Mouse (Mus musculus) CD8-positive naive resting alpha-beta T cell, adult 57 days (primary cell): ENCODE results near the gene Pcyt2. TPM values are rescaled to one million over a fixed set of nuclear protein-coding genes. Genes with fewer than 3 reads are reported as not detected.

Experiments used
- total RNA-seq: library from RNA; stranded (reverse); gene quantifications from one replicate; pipeline ENCODE4 v1.2.4, GENCODE M21; 2023

The Pcyt2 gene
- 121 TPM for total RNA-seq

DNA sequence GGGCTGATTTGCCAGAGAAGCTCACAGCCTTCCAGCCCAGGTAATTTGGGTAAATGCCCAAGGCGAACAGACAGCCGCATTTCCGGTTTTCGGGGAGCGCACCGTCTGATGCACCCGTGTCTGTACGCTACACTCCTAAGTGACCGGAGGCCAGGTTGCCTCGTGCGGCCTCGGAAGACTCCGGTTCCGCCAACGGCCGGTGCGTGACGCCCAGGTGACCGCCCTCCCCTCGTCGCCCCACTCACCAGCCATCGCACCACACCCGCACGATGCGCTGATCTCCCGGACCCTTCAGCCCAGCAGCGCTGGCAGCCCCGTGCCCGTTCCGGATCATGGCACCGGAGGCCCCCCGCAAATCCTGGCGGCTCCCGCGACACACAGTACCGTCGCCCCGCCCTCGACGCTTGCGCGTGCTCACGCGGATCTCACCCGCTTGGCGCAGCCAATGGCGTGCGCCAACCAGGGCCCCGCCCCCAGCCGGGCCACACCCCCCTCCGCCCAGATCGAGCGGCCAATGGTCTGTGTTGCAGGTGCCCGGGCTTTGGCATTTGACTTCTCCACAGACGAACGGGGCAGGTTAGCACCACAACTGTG is at the start of gene Pcyt2:
Gene Pcyt2 (minus strand): TSS at position 418 of the 594 bp plus-strand sequence.

DNA sequence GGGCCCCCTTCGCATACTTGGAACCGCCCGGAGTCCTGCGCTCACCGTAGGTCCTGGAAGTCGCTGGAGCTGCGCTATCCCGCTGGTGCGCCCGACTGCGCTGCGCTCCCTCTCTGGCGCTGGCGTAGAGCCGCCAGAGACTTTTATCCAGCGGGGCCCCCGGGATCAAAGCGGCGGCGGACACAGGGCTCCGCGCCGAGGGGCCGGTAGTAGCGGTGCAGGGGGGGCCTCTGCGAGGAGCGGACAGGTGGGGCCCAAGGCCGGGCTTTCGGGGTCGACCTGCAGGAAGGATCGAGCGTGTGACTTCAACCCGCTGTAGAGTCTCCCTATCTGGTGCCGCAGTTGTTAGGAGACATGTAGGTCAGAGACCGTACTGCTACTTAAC is 43.3 kb upstream of the Pcyt2 start, which contains the start of gene Notum:
Gene Notum (minus strand): TSS at position 100 of the 385 bp plus-strand sequence.

DNA sequence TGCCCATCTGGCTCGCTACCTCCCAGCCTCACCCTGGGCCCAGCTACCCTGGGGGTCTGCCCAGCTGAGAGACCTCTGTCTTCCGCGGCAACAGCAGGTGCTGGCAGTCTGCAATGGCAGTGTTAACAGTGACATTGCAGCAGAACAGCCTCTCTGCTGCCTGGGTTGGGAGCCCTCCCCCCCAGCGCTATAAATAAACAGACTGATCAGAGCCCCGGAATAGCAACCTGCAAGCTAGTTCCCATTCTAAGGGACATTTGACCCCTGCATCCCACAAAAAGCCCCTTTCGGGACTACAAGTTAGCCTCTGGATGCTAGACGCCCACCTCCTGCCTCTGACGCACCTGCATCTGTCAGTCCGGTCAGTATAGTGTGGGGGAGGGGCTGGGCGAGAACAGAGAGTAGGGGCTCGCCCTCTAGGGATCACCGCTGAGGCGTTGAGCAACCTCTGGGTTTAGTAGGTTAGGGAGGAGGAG is 30.3 kb upstream of the Pcyt2 start, which contains the start of gene Myadml2:
Gene Myadml2 (minus strand): TSS at position 158 of the 476 bp plus-strand sequence.

DNA sequence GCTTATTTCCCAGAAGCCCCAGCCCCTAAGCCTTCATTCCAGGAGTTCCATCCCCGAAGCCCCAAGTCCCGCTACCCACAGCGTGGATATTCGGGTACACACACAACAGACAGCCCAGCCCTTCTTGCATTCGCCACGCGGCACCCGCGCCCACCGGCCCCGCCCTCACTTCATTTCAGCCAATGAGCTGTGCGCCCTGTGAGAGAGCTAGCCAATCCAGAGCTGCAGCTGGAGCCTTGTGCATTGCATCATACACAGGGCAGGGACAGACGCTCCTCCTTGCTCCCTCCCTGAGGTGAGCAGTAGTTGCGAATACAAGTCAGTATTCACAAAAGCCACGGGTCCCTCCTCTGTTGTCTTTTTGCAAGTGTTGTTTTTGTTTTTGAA is 25.9 kb upstream of the Pcyt2 start, which contains the start of gene Pycr1:
Gene Pycr1 (minus strand): TSS at position 169 of the 387 bp plus-strand sequence.

DNA sequence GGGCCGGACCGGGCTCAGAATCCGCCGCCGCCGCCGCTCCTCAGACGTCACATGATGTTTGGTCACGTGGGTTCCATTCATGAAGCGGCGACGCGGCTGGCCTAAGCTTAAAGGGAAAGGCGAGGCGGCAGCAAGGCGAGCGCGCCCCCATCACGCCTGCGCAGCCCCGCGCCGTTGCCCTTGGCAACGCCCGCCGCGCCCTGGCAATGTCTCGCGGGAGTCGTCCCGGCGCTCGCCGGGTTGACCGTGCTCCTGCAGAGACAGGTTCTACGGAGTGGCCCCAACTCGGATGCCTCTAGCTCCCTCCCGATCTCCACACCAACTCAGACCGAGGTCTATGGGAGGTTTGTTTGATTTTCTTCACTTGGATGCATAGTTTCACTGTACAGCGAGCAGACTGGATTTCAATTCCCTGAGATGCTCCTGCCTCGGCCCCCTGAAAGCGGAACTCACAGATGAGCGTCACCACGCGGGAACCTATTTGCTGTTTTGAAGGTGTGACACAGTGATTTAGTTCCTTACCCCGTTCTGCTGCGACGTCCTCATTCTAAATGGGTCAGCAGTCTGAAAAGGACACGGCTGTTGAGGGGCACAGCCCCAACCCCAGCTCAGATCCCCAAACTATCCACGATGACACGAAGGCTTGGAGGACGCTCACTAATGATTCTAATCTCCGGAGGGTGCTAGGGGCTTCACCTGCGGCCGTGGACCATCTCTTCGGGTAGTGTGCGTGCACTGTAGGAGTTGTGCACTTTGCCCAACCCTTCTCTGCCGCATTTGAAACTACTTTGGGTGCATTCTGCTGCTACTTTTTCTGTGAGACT is 16.0 kb upstream of the Pcyt2 start, which contains the start of gene Mafg:
Gene Mafg (minus strand): TSS at position 81 of the 824 bp plus-strand sequence.

DNA sequence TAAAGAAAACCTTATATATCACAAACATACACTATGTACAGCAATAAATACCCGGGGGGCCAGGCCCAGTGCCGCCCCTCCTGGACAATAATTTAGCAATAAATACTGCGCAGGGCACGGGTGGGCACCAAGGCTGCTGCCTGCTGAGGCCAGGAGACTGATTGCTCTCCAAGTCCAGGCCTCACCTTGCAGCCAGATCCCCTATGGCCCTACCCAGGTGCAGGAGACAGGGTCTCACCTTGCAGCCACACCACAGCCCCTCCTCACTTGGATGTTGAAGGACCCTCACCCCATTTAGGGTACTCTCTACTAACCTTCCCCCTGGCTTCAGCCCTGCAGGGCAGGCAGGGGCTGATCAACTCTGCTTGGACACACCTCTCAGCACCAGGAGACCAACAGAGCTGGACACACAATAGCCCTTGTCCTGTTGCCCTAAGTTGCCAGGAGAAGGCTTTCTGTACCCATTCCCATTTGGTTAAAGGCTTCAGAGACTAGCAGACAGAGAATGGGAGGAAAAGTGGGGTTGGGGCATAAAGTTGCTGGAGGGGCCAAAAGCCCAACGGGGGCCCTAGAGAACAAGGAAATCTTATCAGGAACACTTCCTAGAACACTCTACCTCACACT is 7.5 kb upstream of the Pcyt2 start, which contains the start of gene Sirt7:
Gene Sirt7 (minus strand): TSS at position 89 of the 624 bp plus-strand sequence.

DNA sequence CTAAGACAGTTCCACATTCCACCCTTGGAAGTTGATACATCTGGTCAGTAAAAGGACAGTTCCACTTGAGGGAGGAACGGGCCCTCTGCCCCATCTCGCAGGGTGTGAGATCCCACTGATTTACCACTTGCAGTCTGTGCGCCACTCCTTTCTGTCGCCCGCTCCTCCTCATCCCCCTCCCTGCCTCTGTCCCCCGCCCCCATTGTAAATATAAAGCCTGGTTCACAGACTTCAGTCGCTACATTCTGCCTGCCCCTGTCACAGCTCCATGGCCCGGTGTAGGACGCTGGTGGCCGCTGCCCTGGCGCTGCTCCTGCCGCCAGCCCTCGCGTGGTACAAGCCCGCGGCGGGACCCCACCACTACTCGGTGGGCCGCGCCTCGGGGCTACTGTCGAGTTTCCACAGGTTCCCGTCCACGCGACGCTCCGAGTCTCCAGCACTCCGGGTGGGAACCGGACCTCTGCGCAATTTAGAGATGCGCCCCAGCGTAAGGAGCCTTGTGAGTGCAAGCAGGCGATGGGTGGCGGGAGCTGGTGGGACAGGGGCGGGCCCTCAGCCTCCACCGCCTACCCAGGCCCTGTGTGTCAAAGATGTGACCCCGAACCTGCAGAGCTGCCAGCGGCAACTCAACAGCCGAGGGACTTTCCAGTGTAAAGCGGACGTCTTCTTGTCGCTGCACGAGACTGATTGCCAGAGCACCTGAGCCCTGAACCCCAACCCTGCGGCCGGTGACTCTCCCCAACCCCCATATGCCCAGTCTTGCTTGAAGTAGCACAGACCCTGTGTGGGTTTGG is 9.3 kb downstream of the Pcyt2 start, which contains the start of gene Npb:
Gene Npb (plus strand): TSS at position 237 of the 794 bp plus-strand sequence.

DNA sequence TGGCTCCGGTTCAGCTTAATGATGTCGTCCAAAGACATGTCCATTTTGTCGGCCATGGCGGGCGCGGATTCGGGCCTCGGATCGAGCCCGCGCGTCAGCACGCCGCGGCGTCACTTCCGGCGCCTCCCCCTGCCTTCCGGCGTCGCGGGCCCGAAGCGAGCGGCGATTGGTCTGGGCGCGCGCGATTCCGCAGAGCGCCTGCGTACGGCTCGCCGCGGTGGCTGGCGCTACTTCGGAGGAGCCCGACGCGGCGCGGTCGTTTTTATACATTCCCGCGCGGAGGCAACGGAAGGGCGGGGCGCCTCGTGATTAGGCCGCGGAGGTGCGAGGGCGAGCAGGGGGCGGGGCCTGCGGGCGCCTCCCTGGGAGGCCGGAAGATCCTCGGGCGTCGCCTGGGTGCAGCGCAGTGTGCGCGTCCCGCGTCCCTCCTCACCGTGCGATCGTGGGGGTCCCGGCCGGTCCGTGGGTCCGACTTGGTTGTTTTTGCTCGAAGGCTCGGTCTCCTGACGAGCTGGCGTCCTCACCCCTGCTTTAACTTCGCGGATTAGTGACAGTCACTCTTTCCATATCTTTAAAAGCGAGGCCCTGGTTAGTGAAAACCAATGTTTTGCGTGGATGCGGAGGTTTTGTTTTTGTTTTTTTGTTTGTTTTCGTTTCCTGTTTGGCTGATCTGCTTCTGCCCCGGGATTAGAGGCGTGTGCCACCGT is 19.3 kb downstream of the Pcyt2 start, which contains the start of the genes Alyref and Anapc11:
Gene Alyref (minus strand): TSS at position 83 of the 707 bp plus-strand sequence.
Gene Anapc11 (plus strand): TSS at position 139 of the 707 bp plus-strand sequence.

DNA sequence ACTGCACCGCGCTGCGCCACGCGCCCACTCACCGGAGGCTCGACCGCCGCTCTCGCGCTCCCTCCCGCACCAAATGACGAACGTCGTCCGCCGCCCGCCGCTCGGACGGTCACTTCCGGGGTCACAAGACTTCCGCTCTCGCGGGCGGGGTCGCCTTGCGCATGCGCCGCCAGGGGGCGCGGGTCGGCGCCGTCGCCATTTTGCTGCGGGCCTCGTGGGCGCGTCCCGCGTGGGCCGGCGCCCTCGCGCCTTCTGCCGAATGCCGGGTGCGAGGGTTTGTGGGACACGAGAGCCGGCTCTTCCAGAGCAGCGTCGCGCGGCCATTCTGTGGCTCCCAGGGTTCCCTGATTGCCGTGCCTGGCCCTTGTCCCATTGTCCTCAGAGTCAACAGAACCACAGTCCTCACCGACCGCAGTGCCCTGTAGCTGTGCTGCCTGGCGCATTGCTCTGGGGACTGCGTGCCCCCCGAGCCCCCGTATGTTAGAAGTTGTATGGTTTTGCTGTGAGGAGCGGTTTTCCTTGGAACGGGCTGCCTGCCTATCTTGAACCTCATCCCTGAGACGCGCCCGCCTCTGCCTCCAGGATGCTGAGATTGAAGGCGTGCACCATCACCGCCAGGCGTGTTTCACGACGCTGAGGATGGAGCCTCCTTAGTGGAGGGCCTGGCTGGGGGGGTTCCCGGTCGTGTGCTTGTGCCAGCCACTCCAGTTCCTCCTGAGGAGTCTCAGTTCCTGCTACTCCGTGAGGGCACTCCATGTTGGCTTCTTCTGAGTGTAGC is 36.1 kb downstream of the Pcyt2 start, which contains the start of gene Arhgdia:
Gene Arhgdia (minus strand): TSS at position 135 of the 778 bp plus-strand sequence.

DNA sequence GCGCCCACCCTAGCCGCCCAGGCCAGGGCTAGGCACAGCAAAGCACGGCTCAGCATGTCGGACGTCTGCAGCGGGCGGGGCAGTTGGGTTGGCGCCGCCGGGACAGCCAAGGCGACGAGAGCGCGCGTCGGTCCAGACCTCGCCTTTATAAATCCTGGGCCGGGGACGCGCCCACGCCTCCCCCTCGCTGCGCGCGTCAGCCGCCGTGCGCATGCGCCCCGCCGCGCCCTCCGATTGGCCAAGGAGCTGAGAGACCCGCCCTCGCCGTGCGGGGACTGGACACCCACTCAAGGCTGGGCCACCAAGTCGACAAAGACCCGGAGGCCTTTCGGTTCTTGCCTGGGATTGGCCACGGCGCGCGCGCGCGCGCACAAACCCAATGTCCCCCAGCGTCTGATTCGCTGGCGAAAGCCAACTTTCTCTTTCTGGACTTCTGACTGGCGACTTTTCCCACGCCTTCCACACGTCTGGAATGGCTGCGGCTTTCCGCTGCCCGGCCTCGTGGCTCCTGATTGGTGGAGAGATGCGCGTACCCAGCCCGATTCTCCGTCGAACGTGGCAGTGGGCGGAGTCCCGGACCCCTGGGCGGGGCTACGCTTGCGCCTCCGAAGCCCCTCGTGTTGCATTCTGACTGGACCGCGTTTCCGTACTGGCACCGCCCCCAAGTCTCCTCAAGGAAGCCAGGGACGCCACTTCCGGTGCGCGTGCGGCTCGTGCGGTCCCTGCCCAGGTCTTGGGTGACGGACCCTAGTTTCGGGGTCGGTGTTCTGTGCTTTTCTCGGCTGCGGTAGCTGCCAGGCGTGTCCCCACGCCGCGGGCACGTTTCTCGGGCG is 44.8 kb downstream of the Pcyt2 start, which contains the start of gene P4hb:
Gene P4hb (minus strand): TSS at position 502 of the 833 bp plus-strand sequence.

Other genes starting within 250 kb of the Pcyt2 start
- 19.7 TPM for gene Faap100, start 239.2 kb downstream of the Pcyt2 start, total RNA-seq
- 45.7 TPM for gene Nploc4, start 180.2 kb downstream of the Pcyt2 start, total RNA-seq
- 14.2 TPM for gene Tspan10, start 175.3 kb downstream of the Pcyt2 start, total RNA-seq
- 0.77 TPM for gene Pde6g, start 164.4 kb downstream of the Pcyt2 start, total RNA-seq
- 2.9 TPM for gene Oxld1, start 159.9 kb downstream of the Pcyt2 start, total RNA-seq
- 28.4 TPM for gene Ccdc137, start 159.8 kb downstream of the Pcyt2 start, total RNA-seq
- gene Arl16, start 150.3 kb downstream of the Pcyt2 start, total RNA-seq: 10.8 TPM
- 36.0 TPM for gene Mrpl12, start 133.3 kb downstream of the Pcyt2 start, total RNA-seq
- gene Slc25a10, start 126.1 kb downstream of the Pcyt2 start, total RNA-seq: 11.0 TPM
- gene Gcgr, start 87.2 kb downstream of the Pcyt2 start, total RNA-seq: not detected
- gene Mcrip1, start 68.2 kb downstream of the Pcyt2 start, total RNA-seq: 41.2 TPM
- gene Ppp1r27, start 66.8 kb downstream of the Pcyt2 start, total RNA-seq: not detected
- gene P4hb, start 44.7 kb downstream of the Pcyt2 start, total RNA-seq: 159 TPM
- gene Arhgdia, start 36.3 kb downstream of the Pcyt2 start, total RNA-seq: 371 TPM
- 93.3 TPM for gene Alyref, start 19.6 kb downstream of the Pcyt2 start, total RNA-seq
- 84.8 TPM for gene Anapc11, start 19.5 kb downstream of the Pcyt2 start, total RNA-seq
- 3.2 TPM for gene Npb, start 9.5 kb downstream of the Pcyt2 start, total RNA-seq
- 126 TPM for gene Sirt7, start 7.3 kb upstream of the Pcyt2 start, total RNA-seq
- gene Mafg, start 15.7 kb upstream of the Pcyt2 start, total RNA-seq: 28.8 TPM
- 1.9 TPM for gene Pycr1, start 25.8 kb upstream of the Pcyt2 start, total RNA-seq
- gene Myadml2, start 30.2 kb upstream of the Pcyt2 start, total RNA-seq: not detected
- gene Notum, start 43.2 kb upstream of the Pcyt2 start, total RNA-seq: not detected
- 104 TPM for gene Aspscr1, start 55.0 kb upstream of the Pcyt2 start, total RNA-seq
- gene Cenpx, start 95.8 kb upstream of the Pcyt2 start, total RNA-seq: 33.8 TPM
- gene Lrrc45, start 96.0 kb upstream of the Pcyt2 start, total RNA-seq: 28.8 TPM
- gene Rac3, start 103.5 kb upstream of the Pcyt2 start, total RNA-seq: 1.7 TPM
- not detected for gene Dcxr, start 109.3 kb upstream of the Pcyt2 start, total RNA-seq
- not detected for gene Cbr2, start 114.2 kb upstream of the Pcyt2 start, total RNA-seq
- gene Hmga1b, start 144.9 kb upstream of the Pcyt2 start, total RNA-seq: 35.1 TPM
- gene Rfng, start 166.3 kb upstream of the Pcyt2 start, total RNA-seq: 13.1 TPM
- gene Gps1, start 166.3 kb upstream of the Pcyt2 start, total RNA-seq: 55.1 TPM
- gene Dus1l, start 178.5 kb upstream of the Pcyt2 start, total RNA-seq: 48.2 TPM
- gene Fasn, start 206.6 kb upstream of the Pcyt2 start, total RNA-seq: 110 TPM